Mouse (Mus musculus) central nervous system, embryonic 14 days (tissue): ENCODE results near the gene Zbed3. TPM values are rescaled to one million over a fixed set of nuclear protein-coding genes. Genes with fewer than 3 reads are reported as not detected.

Source experiments
- polyA plus RNA-seq: library from polyadenylated mRNA; depleted of rRNA; stranded (reverse); fragments of >200 nt; gene quantifications from 2 replicates; pipeline ENCODE4 v1.2.3, GENCODE M21; 2012; rRNA removed

Gene Zbed3
- polyA plus RNA-seq: 46.1 and 52.1 TPM in 2 replicates

GRCm38 (mm10) chr13:95323400-95323799, at the start of gene Zbed3:
TSS of gene Zbed3 (plus strand) at chr13:95323612.

GRCm38 (mm10) chr13:95374701-95375553, 51.5 kb downstream of the Zbed3 start, which contains the start of gene Aggf1:
TSS of gene Aggf1 (minus strand) at chr13:95375352.

Other genes starting within 250 kb of the Zbed3 start
- 4.9 and 5.8 TPM in 2 replicates for gene Pde8b, start 73.3 kb upstream of the Zbed3 start, polyA plus RNA-seq
- 35.0 and 38.2 TPM in 2 replicates for gene Aggf1, start 51.7 kb downstream of the Zbed3 start, polyA plus RNA-seq
- gene Crhbp, start 121.3 kb downstream of the Zbed3 start, polyA plus RNA-seq: 1.6 and 2.4 TPM in 2 replicates
- gene S100z, start 155.1 kb downstream of the Zbed3 start, polyA plus RNA-seq: not detected in 2 replicates
- 0.22 and 1.4 TPM in 2 replicates for gene F2rl1, start 201.6 kb downstream of the Zbed3 start, polyA plus RNA-seq